Mouse (Mus musculus): Measurements from ENCODE around the gene Slc23a3.

- TF ChIP-seq CTCF (IDR thresholded peaks at IDR 0.05) (peak; percentile 41), EP300 (IDR thresholded peaks at IDR 0.05; ENCODE audit: insufficient read depth, low read depth, low read length) (no peak), POLR2A (IDR thresholded peaks at IDR 0.05; ENCODE audit: insufficient read depth, low read depth, low read length) (no peak)
Observed at GRCm38 (mm10) chr1:75122211-75122610, 11.5 kb downstream of the Slc23a3 start.
